Mouse (Mus musculus): ENCODE data around the gene Phlda2. TPM values are rescaled to one million over a fixed set of nuclear protein-coding genes. Genes with fewer than 3 reads are reported as not detected.

Phlda2 gene
- polyA plus RNA-seq, 1 experiment from 2014 or later = 9.6 TPM

DNA sequence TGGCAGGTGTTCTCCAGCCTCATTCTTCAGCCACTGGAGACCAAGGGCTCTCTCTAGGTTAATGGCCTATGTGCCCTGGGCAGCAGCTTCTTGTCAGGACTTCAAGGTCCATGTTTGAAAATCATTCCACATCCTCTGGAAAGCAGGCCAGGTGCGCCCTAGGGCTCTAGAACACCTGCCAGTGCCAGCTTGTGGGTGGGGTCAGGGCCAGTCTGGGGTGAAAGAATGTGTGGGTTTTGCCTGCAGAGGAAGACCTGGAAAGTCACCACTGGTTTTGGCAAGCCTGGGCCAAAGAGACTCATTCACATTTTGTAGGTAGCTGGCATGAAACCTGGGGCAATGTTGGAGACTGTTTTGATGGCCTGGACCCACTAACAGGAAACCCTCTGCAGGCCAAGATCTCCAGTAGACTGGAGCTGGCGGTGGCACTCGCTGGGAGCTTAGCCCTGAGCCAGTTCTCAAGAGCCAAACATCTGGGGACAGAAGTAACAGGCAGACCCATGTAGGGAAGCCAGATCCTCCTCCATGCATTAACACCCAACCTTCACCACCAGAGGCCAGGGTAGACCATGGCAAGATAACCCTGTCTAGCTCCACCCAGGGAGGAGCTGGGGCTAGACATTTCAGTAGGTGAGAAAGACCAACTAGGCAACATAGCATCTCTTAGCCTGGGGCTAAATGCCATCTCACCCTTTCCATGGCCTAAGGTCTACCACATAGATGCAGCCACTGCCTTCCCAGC lies 7.8 kb upstream of the Phlda2 start:
- Histone ChIP-seq H3K4me2 (ENCODE audit: low read depth, severe bottlenecking) (no peak overlapping the region), H3K27ac (replicated peaks; ENCODE audit: low read depth, low read length) (no peak overlapping the region), H3K27me3 (ENCODE audit: control insufficient read depth, insufficient read depth, low read length) (no peaks in the 10 kb centered on the region), H3K9me3 (ENCODE audit: control insufficient read depth, low read length) (no peaks in the 10 kb centered on the region), H3K9ac (ENCODE audit: low read length) (no peak overlapping the region), H3K4me1 (ENCODE audit: control insufficient read depth, insufficient read depth, low read length) (no peaks in the 10 kb centered on the region), H3K36me3 (ENCODE audit: control insufficient read depth, insufficient read depth, low read length) (peaks cover 17% of the 10 kb centered on the region), H3K4me3 (ENCODE audit: low read depth, low read length) (no peak overlapping the region)
- DNase-seq (ENCODE audit: low spot score) (no peak), ATAC-seq (ENCODE audit: insufficient number of reproducible peaks, low FRiP score, low TSS enrichment, low read depth) (no peak)
- WGBS = 89% methylated on average over 3 of the region's 3 CpGs

DNA sequence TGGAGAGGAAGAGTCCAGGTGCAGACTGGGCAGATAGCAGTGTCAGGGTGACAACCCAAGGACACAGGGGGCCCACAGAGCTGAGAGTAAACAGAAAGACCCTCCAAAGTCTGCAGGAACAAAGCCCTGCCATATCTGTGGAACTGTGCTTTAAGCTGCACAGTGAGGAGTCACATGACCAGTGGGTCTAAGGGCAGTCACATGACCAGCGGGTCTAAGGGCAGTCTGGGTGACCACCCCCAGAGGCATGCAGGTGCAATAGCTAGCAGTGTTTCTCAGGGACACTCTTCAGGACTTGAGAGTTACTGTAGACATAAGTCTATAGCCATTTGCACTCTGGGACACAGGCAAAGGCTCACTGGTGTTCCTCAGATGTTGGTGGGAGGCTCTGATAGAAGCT lies 6.6 kb upstream of the Phlda2 start:
- Histone ChIP-seq H3K27ac (replicated peaks; ENCODE audit: low read depth, low read length) (no peak overlapping the region), H3K4me3 (ENCODE audit: low read depth, low read length) (no peak overlapping the region), H3K4me1 (ENCODE audit: control insufficient read depth, insufficient read depth, low read length) (no peaks in the 10 kb centered on the region)

GRCm38 (mm10) chr7:143506675-143507074 lies 3.7 kb upstream of the Phlda2 start:
- DNase-seq (ENCODE audit: low spot score) (peak; percentile 69), ATAC-seq (ENCODE audit: insufficient number of reproducible peaks, low FRiP score, low TSS enrichment, low read depth) (no peak)
- Histone ChIP-seq H3K4me2 (ENCODE audit: low read depth, severe bottlenecking) (no peak overlapping the region), H3K9me3 (ENCODE audit: control insufficient read depth, low read length) (no peaks in the 10 kb centered on the region), H3K9ac (ENCODE audit: low read length) (no peak overlapping the region), H3K36me3 (ENCODE audit: control insufficient read depth, insufficient read depth, low read length) (no peaks in the 10 kb centered on the region), H3K27me3 (ENCODE audit: control insufficient read depth, insufficient read depth, low read length) (peaks cover 21% of the 10 kb centered on the region), H3K27ac (replicated peaks; ENCODE audit: low read depth, low read length) (no peak overlapping the region), H3K4me1 (ENCODE audit: control insufficient read depth, insufficient read depth, low read length) (peaks cover 4% of the 10 kb centered on the region), H3K4me3 (ENCODE audit: low read depth, low read length) (no peak overlapping the region)
- WGBS = 37% methylated on average over 7 of the region's 7 CpGs

More for the DNA sequence above, 6.6 kb upstream of the Phlda2 start:
- Histone ChIP-seq H3K4me2 (ENCODE audit: low read depth, severe bottlenecking) (no peak overlapping the region), H3K9ac (ENCODE audit: low read length) (no peak overlapping the region), H3K36me3 (ENCODE audit: control insufficient read depth, insufficient read depth, low read length) (peaks cover 6% of the 10 kb centered on the region), H3K27me3 (ENCODE audit: control insufficient read depth, insufficient read depth, low read length) (no peaks in the 10 kb centered on the region), H3K9me3 (ENCODE audit: control insufficient read depth, low read length) (no peaks in the 10 kb centered on the region)
- DNase-seq (ENCODE audit: low spot score) = no peak
- no peak for ATAC-seq (ENCODE audit: insufficient number of reproducible peaks, low FRiP score, low TSS enrichment, low read depth)
- 78% methylated on average over 1 of the region's 1 CpGs for WGBS

GRCm38 (mm10) chr7:143506271-143506670 lies 3.3 kb upstream of the Phlda2 start:
- Histone ChIP-seq H3K4me3 (ENCODE audit: low read depth, low read length) (no peak overlapping the region), H3K9me3 (ENCODE audit: control insufficient read depth, low read length) (no peaks in the 10 kb centered on the region), H3K27me3 (ENCODE audit: control insufficient read depth, insufficient read depth, low read length) (peaks cover 23% of the 10 kb centered on the region), H3K36me3 (ENCODE audit: control insufficient read depth, insufficient read depth, low read length) (no peaks in the 10 kb centered on the region), H3K4me2 (ENCODE audit: low read depth, severe bottlenecking) (no peak overlapping the region), H3K9ac (ENCODE audit: low read length) (no peak overlapping the region), H3K4me1 (ENCODE audit: control insufficient read depth, insufficient read depth, low read length) (peaks cover 6% of the 10 kb centered on the region), H3K27ac (replicated peaks; ENCODE audit: low read depth, low read length) (no peak overlapping the region)
- ATAC-seq (ENCODE audit: insufficient number of reproducible peaks, low FRiP score, low TSS enrichment, low read depth) = no peak
- no peak for DNase-seq (ENCODE audit: low spot score)
- 68% methylated on average over 7 of the region's 7 CpGs for WGBS

GRCm38 (mm10) chr7:143505823-143506222 lies 2.9 kb upstream of the Phlda2 start:
- DNase-seq (ENCODE audit: low spot score) (peak; percentile 85), ATAC-seq (ENCODE audit: insufficient number of reproducible peaks, low FRiP score, low TSS enrichment, low read depth) (no peak)
- no peak overlapping the region for H3K27ac ChIP-seq (replicated peaks; ENCODE audit: low read depth, low read length)
- peaks cover 27% of the 10 kb centered on the region for H3K27me3 ChIP-seq (ENCODE audit: control insufficient read depth, insufficient read depth, low read length)
- H3K9ac ChIP-seq (ENCODE audit: low read length) = no peak overlapping the region
- no peak overlapping the region for H3K4me2 ChIP-seq (ENCODE audit: low read depth, severe bottlenecking)
- no peaks in the 10 kb centered on the region for H3K36me3 ChIP-seq (ENCODE audit: control insufficient read depth, insufficient read depth, low read length)
- no peaks in the 10 kb centered on the region for H3K9me3 ChIP-seq (ENCODE audit: control insufficient read depth, low read length)
- no peak overlapping the region for H3K4me3 ChIP-seq (ENCODE audit: low read depth, low read length)
- H3K4me1 ChIP-seq (ENCODE audit: control insufficient read depth, insufficient read depth, low read length) = peaks cover 6% of the 10 kb centered on the region
- WGBS = 27% methylated on average over 11 of the region's 11 CpGs

DNA sequence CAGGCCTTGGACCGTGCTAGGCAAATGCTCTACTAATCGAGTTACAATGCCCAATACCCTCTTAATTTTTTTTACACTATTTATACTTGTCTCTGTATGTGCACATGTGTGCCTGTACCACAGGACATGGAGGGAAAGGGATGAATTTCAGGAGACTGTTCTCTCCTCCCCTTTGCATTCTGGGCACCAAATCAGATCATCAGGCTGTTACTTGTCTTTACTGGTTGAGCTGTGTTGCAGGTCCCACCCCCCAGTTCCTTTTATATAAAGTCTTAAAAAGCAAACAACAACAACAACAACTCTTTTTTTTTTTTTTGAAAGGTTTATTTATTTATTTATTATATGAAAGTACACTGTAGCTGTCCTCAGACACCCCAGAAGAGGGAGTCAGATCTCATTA lies 2.5 kb upstream of the Phlda2 start:
- no peaks in the 10 kb centered on the region for H3K9me3 ChIP-seq (ENCODE audit: control insufficient read depth, low read length)
- H3K27me3 ChIP-seq (ENCODE audit: control insufficient read depth, insufficient read depth, low read length) = peaks cover 31% of the 10 kb centered on the region
- H3K4me1 ChIP-seq (ENCODE audit: control insufficient read depth, insufficient read depth, low read length) = peaks cover 6% of the 10 kb centered on the region
- no peak overlapping the region for H3K27ac ChIP-seq (replicated peaks; ENCODE audit: low read depth, low read length)
- 93% methylated on average over 2 of the region's 2 CpGs for WGBS
- no peak overlapping the region for H3K4me2 ChIP-seq (ENCODE audit: low read depth, severe bottlenecking)
- no peaks in the 10 kb centered on the region for H3K36me3 ChIP-seq (ENCODE audit: control insufficient read depth, insufficient read depth, low read length)
- H3K9ac ChIP-seq (ENCODE audit: low read length) = no peak overlapping the region
- DNase-seq (ENCODE audit: low spot score) (no peak), ATAC-seq (ENCODE audit: insufficient number of reproducible peaks, low FRiP score, low TSS enrichment, low read depth) (no peak)
- no peak overlapping the region for H3K4me3 ChIP-seq (ENCODE audit: low read depth, low read length)

DNA sequence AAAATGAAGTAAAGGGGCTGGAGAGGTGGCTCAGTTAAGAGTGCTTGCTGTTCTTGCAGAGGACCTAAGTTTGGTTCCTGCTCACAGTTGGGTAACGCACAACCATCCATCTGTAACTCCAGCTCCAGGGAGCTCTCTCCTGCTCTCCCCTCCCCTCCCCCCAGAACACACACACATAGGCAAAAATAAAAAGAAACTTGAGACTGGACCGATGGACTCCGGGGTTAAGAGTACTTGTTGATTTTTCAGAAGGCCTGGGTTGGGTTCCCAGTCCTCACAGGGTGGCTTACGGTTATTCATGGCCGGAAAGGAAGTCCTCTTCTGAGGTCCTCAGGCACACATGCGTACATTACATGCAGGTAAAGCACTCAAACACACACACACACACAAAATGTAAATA lies 976 bp upstream of the Phlda2 start:
- H3K4me1 ChIP-seq (ENCODE audit: control insufficient read depth, insufficient read depth, low read length) = peaks cover 6% of the 10 kb centered on the region
- DNase-seq (ENCODE audit: low spot score) = no peak
- no peak overlapping the region for H3K4me2 ChIP-seq (ENCODE audit: low read depth, severe bottlenecking)
- ATAC-seq (ENCODE audit: insufficient number of reproducible peaks, low FRiP score, low TSS enrichment, low read depth) = no peak
- H3K4me3 ChIP-seq (ENCODE audit: low read depth, low read length) = no peak overlapping the region
- H3K9ac ChIP-seq (ENCODE audit: low read length) = no peak overlapping the region
- H3K36me3 ChIP-seq (ENCODE audit: control insufficient read depth, insufficient read depth, low read length) = no peaks in the 10 kb centered on the region
- peaks cover 32% of the 10 kb centered on the region for H3K27me3 ChIP-seq (ENCODE audit: control insufficient read depth, insufficient read depth, low read length)
- no peak overlapping the region for H3K27ac ChIP-seq (replicated peaks; ENCODE audit: low read depth, low read length)
- no peaks in the 10 kb centered on the region for H3K9me3 ChIP-seq (ENCODE audit: control insufficient read depth, low read length)
- 81% methylated on average over 6 of the region's 6 CpGs for WGBS

DNA sequence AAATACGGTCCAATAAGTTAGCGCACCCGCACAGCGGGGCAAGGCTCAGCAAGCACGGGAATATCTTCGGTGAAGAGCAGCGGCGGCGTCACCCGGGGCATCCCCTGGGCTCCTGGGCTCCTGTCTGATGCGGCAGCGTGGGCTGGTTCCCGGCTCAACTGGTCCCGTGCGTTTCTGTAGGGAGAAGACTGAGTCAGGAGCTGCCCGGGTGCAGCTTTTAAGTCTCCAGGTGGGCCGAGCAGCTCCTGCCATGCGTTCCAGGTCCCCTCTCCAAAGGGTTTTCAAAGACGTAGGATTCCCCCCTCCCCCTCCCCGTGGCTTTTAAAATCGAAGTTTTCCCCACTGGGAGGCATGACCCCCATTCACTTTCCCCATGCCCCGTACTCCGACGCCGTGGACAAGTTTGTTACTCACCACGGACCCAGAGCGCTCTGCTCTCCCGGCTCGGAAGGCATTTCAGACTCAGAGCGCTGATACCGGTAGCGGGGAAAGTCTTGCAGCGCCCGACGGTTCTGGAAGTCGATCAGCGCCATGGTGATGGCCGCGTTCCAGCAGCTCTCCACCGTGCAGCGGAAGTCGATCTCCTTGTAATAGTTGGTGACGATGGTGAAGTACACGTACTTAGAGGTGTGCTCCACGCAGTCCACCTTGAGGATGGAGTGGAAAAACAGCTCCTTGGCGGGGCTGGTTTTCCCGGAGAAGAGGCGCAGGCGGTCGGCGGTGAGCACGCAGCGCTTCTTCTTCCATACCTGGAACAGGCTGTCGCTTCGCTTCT lies 1.1 kb downstream of the Phlda2 start:
- peaks cover 32% of the 10 kb centered on the region for H3K27me3 ChIP-seq (ENCODE audit: control insufficient read depth, insufficient read depth, low read length)

More for the DNA sequence above, 1.1 kb downstream of the Phlda2 start:
- Histone ChIP-seq H3K9ac (ENCODE audit: low read length) (no peak overlapping the region), H3K4me2 (ENCODE audit: low read depth, severe bottlenecking) (peak overlapping the region; percentile 56), H3K4me1 (ENCODE audit: control insufficient read depth, insufficient read depth, low read length) (peaks cover 6% of the 10 kb centered on the region), H3K9me3 (ENCODE audit: control insufficient read depth, low read length) (no peaks in the 10 kb centered on the region), H3K27ac (replicated peaks; ENCODE audit: low read depth, low read length) (no peak overlapping the region), H3K4me3 (ENCODE audit: low read depth, low read length) (peak overlapping the region; percentile 37), H3K36me3 (ENCODE audit: control insufficient read depth, insufficient read depth, low read length) (no peaks in the 10 kb centered on the region)
- WGBS = 4% methylated on average over 55 of the region's 55 CpGs
- peak; percentile 69 for DNase-seq (ENCODE audit: low spot score)
- ATAC-seq (ENCODE audit: insufficient number of reproducible peaks, low FRiP score, low TSS enrichment, low read depth) = no peak

All from limb, embryonic 11.5 days (tissue).